Mouse (Mus musculus): Measurements from ENCODE around the gene Styx.

Gene Styx

GRCm38 (mm10) chr14:45350931-45351859, at the start of gene Styx:
Gene Styx, plus strand, starts transcription at chr14:45351093.
- DNase-seq (ENCODE audit: low read depth, low spot score), result peak; percentile 82

- DNase-seq (ENCODE audit: low read depth, low spot score), result no peak
These were observed 47.0 kb upstream of the Styx start for GRCm38 (mm10) chr14:45303939-45304338.

- no peak for DNase-seq (ENCODE audit: low read depth, low spot score)
These were observed 46.5 kb upstream of the Styx start for GRCm38 (mm10) chr14:45304389-45304788.

- no peak for DNase-seq (ENCODE audit: low read depth, low spot score)
These were observed 45.0 kb upstream of the Styx start for GRCm38 (mm10) chr14:45305852-45306251.

GRCm38 (mm10) chr14:45307630-45308328, 43.1 kb upstream of the Styx start:
- DNase-seq (ENCODE audit: low read depth, low spot score), result no peak

GRCm38 (mm10) chr14:45309646-45310045, 41.2 kb upstream of the Styx start:
- DNase-seq (ENCODE audit: low read depth, low spot score), result no peak

GRCm38 (mm10) chr14:45310101-45310500, 40.8 kb upstream of the Styx start:
- no peak for DNase-seq (ENCODE audit: low read depth, low spot score)

GRCm38 (mm10) chr14:45316927-45317326, 34.0 kb upstream of the Styx start:
- DNase-seq (ENCODE audit: low read depth, low spot score), result no peak

- DNase-seq (ENCODE audit: low read depth, low spot score), result no peak
These were observed 32.9 kb upstream of the Styx start for GRCm38 (mm10) chr14:45317921-45318411.

- peak; percentile 45 for DNase-seq (ENCODE audit: low read depth, low spot score)
These were observed 32.3 kb upstream of the Styx start, which contains the start of gene Ero1l for GRCm38 (mm10) chr14:45318426-45319236. Gene Ero1l, minus strand, starts transcription at chr14:45318771.

GRCm38 (mm10) chr14:45319237-45319610, 31.7 kb upstream of the Styx start:
- no peak for DNase-seq (ENCODE audit: low read depth, low spot score)

- DNase-seq (ENCODE audit: low read depth, low spot score), result no peak
These were observed 30.8 kb upstream of the Styx start for GRCm38 (mm10) chr14:45320111-45320510.

GRCm38 (mm10) chr14:45321067-45321466, 29.8 kb upstream of the Styx start:
- no peak for DNase-seq (ENCODE audit: low read depth, low spot score)

- no peak for DNase-seq (ENCODE audit: low read depth, low spot score)
These were observed 29.3 kb upstream of the Styx start for GRCm38 (mm10) chr14:45321622-45322021.

GRCm38 (mm10) chr14:45322450-45322849, 28.4 kb upstream of the Styx start:
- no peak for DNase-seq (ENCODE audit: low read depth, low spot score)

- no peak for DNase-seq (ENCODE audit: low read depth, low spot score)
These were observed 27.6 kb upstream of the Styx start for GRCm38 (mm10) chr14:45323320-45323719.

- DNase-seq (ENCODE audit: low read depth, low spot score), result no peak
These were observed 25.4 kb upstream of the Styx start for GRCm38 (mm10) chr14:45325471-45325870.

- no peak for DNase-seq (ENCODE audit: low read depth, low spot score)
These were observed 22.7 kb upstream of the Styx start for GRCm38 (mm10) chr14:45328072-45328713.

GRCm38 (mm10) chr14:45329018-45329588, 21.8 kb upstream of the Styx start:
- peak; percentile 18 for DNase-seq (ENCODE audit: low read depth, low spot score)

GRCm38 (mm10) chr14:45329589-45330181, 21.2 kb upstream of the Styx start, which contains the start of gene Psmc6:
Gene Psmc6, plus strand, starts transcription at chr14:45329788.
- peak; percentile 81 for DNase-seq (ENCODE audit: low read depth, low spot score)

Data from WW6 (cell line).